Mouse (Mus musculus) gastrocnemius, postnatal 36 days (tissue): ENCODE measurements around the gene Phactr3. TPM values are rescaled to one million over a fixed set of nuclear protein-coding genes. Genes with fewer than 3 reads are reported as not detected.
"Not testable (repeated sequence)": the region's sequence is repeated elsewhere in the genome, so short reads cannot be mapped to it uniquely, and the experiment has no call there.

ENCODE experiments used
- DNase-seq, 2 experiments: peaks; one replicate each; pipeline ENCODE4 v3.0.0; 2022
- intact Hi-C: fragments of 180-260 bp; cut with DNase I; formaldehyde crosslinking; loops from one replicate; pipeline ENCODE4 v1.15.1; 2025
- long read RNA-seq, 2 experiments: library from polyadenylated mRNA; stranded (forward); transcript quantifications; one replicate each; pipeline ENCODE4 v2.0.0; 2021
- total RNA-seq, 2 experiments: library from RNA; stranded (reverse); gene quantifications; 2 replicates each; pipeline ENCODE4 v1.2.3; 2021

Phactr3 gene
- total RNA-seq: not detected
- long read RNA-seq, experiment 1: 0 reads
- long read RNA-seq, experiment 2: 0 reads

- no peak for DNase-seq
- intact Hi-C loops: loop anchor here (5.0 kb wide), 1 partner anchor 597 kb away; no protein-coding TSS in a partner anchor
These were observed at the start of gene Phactr3 for GRCm38 (mm10) chr2:178118801-178119560. Gene Phactr3 (plus strand): TSS chr2:178118975.

- DNase-seq, intact Hi-C loops: not testable (repeated sequence)
These were observed 40.5 kb upstream of the Phactr3 start, which contains the start of gene Zfp931 for GRCm38 (mm10) chr2:178078166-178078717. Gene Zfp931 (minus strand): TSS chr2:178078476.

DNA sequence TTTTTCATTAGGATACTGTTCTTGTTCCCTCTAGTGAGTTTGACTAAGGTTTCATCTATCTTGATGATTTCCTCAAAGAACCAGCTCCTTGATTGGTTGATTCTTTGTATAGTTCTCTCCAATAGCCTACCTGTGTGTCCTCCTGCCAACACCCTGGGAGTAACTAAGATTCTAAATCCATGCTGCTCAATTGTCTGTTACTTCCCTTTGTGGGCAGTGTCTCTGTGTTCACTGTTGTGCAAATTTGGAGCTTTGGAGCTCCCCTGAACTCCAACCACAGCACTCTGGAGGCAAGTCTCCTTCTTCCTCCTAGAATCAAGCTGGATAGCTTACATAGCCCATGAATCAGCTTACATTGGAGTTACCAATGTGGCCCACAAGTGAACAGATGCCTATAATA is 29.2 kb upstream of the Phactr3 start:
- intact Hi-C loops: no loop called here
- no peak for DNase-seq

DNA sequence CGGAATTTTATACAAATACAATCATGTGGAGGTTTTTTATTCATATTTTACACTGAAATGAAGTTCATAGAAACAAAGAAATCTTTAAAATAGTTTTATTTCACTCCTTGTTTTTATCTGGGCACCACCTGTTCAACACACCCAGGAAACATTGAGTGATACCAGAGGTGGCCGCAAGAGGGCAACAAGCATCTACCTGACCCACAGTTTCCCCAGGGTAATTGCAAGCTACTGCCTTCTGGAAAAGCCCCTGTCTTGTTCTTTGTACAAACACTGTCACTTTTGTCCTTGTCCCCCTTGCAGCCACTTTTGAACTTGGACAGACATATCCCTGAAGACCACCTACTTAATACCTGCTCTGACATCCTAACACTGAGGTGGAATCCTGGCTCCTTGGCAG is 20.8 kb upstream of the Phactr3 start:
- no peak for DNase-seq
- intact Hi-C loops: no loop called here

DNA sequence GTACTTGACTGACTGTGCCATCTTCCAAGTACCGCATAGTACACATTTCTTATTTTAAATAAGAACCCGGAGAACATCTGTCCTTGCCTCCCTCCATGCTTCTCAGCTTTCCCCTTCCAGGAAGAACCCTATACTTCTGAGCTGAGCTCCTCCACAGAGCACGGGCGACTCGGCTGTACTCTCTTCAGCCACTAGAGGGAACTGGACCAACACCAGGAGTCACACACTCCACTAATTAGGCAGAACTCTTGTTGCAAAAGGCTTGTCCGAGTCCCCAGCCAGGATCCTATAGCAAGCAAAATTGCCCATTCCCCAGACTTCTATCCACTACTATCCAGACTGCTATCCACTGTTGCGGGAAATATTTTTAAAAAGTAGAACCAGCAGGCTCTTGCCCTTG is 16.8 kb upstream of the Phactr3 start:
- intact Hi-C loops: no loop called here
- DNase-seq: no peak

DNA sequence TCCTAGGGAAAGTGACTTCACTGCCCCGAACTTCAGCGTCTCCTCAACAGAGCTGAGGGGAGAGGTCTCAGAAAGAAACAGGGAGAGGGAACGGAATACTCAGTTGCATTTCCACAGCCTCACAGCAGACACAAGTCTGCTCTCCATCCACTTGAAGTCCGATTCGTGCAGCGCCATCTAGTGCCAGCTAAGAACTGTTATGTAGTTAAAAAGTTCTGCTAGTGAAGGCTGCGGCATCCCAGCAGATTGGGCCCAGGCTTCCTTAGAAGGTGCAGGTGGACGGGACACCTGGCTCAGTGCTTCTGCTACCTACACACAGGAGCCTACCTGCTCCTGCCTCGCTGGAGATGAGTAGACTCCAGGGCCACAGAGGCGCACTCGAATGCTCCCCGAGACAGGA is 829 bp upstream of the Phactr3 start:
- DNase-seq: no peak
- intact Hi-C loops: loop anchor here (5.0 kb wide), 1 partner anchor 596 kb away; no protein-coding TSS in a partner anchor

GRCm38 (mm10) chr2:178119561-178120355 is 983 bp downstream of the Phactr3 start:
- DNase-seq: no peak
- intact Hi-C loops: loop anchor here (5.0 kb wide), 1 partner anchor 597 kb away; no protein-coding TSS in a partner anchor

DNA sequence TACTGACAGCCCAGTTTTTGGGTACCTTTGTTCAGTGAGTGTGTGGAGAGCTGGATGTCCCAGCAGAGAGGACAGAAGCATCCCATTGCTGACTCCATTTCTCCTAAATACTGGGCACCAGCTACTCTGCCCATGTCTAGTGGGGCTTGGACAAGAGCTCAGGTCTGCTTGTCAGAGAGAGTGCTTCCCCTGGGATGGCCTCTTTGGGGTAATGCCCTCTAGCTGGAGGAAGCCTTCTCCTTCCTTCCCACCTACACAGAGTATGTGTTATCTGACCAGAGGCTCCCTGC is 1.5 kb downstream of the Phactr3 start:
- DNase-seq: no peak
- intact Hi-C loops: no loop called here

- intact Hi-C loops: no loop called here
These were observed 2.0 kb downstream of the Phactr3 start for GRCm38 (mm10) chr2:178120651-178121374.

GRCm38 (mm10) chr2:178121375-178121688 is 2.6 kb downstream of the Phactr3 start:
- intact Hi-C loops: no loop called here
- DNase-seq: peak in 1 of 2 experiments; percentile 7

More at GRCm38 (mm10) chr2:178120651-178121374, 2.0 kb downstream of the Phactr3 start:
- no peak for DNase-seq

DNA sequence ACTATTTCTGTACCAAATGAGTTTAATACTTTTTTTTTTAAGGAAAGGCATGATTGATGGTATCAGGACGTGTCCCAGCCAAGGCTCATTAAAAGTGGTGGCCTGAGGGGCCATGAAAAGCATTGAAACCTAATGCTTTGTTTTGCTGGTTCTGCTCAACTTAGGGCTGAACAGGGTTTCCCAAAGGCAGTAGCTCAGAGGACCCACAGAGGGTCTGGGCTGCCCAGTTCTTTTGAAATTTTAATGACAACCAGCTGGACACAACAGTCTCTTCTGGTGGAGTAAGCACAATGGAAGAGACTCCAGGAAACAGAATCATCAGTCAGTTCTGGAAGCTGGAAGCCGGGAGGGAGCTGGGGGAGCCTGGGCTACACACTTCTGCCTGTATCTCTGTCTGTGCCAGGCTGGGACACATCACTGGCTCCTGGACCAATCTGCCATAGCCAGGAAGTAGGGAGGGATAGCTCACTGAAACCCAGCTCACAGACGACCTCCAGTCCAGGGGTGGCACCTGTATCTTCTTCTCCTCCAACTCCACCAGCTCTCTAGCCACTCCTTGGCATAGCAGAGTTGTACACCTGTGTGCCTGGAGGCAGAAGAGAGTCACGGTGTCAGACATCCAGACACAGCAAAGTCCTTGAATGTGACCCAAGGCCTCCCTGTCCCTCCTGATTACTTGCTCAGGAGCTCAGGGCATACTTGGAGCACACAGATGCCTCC is 3.3 kb downstream of the Phactr3 start:
- DNase-seq: peak in 1 of 2 experiments; percentile 3
- intact Hi-C loops: no loop called here

DNA sequence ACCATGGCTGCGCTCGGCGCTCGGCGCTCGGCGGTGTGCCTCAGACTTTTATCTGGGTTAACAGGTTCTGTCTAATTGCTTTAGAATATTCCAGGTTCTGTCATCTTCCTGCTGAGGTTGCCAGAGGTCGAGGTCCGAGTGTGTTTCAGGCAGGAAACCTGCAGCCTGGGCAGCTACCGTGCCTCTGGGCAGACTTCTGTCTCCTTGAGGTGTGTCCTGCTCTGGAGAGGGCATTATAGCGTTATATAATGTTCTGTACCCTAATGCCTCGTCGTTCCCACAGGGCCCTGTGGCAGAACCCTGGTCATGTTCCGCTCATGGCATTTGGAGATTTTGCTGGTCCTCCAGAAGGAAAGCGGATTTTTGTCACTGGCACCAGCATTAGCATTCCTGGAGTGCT is 4.7 kb downstream of the Phactr3 start:
- no peak for DNase-seq
- intact Hi-C loops: no loop called here

- intact Hi-C loops: no loop called here
- no peak for DNase-seq
These were observed 6.7 kb downstream of the Phactr3 start for GRCm38 (mm10) chr2:178125427-178125826.

DNA sequence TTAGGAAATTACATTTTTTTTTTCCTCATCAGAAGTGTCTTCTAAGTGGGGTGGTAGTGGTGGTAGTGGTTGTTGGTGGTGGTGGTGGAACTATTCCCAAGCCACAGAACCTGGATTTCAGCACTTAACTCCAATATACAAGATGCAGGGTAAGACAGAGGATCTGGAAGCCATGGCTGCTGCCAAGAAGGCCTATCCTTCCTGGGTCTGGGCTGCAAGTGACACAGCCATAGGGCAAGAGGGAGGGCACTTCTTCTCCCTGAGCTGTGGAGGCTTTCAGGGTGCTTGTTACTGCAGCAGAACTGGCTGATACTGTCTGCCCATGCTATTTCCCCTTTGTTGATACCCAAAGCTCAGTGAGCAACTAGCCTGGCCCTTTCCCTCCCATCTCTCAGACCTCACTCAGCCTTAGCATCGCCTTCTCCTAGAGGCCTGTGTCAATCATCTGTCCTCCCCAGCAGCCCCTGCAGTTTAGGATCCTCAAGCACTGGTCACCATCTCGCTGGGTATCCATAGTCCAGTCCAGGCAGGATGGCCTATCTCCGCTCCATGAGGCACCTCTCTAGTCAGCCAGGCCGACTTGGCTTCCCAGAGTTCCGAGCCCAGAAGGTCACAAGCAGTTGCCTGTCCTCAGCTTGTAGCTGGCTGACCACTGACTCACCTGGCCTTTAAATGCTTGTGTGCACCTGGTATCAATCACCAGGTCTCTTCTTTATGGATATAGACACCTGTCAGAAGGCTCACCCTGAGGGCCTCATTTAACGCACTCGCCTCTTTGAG is 7.5 kb downstream of the Phactr3 start:
- no peak for DNase-seq
- intact Hi-C loops: no loop called here

DNA sequence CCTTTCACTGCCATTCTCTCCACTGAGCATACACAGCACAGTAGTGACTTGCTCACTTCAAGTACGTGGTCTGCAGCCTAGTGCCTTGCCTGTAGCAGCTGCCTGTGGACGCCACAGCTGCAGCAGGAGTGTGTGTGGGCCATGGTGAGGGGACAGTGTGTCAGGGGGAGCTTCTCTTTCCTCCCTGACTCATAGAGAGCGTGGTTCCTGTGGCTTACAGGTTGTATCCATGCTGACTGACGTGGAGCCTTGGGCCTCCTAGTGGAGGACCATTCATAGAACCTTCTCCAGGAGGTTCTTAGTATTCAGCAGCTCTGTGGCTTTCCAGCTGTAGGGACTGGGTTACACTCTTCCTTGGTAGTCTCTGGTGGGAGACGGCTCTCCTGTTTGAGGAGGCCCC is 9.8 kb downstream of the Phactr3 start:
- intact Hi-C loops: no loop called here
- no peak for DNase-seq

GRCm38 (mm10) chr2:178129161-178129560 is 10.4 kb downstream of the Phactr3 start:
- no peak for DNase-seq
- intact Hi-C loops: no loop called here

DNA sequence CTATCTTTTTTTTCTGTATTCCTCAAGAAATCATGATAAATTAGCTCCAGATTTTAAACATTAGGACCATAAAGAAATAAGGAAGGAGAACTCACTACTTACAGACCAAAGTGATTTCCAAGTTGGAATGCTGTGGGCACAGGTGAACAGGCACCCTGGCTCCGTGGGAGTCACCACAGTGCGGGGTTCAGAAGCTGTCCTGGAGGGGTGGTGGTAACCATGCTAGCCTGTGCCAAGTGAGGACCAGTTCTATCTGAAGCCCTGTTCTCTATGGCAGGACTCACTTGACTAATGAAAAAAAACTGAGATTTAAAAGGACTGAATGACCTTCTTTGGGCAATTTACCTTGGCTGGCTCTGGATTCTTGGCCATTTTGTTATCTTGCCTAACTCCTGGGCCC is 10.9 kb downstream of the Phactr3 start:
- no peak for DNase-seq
- intact Hi-C loops: loop anchor here (5.0 kb wide), 1 partner anchor 1178 kb away; no protein-coding TSS in a partner anchor

DNA sequence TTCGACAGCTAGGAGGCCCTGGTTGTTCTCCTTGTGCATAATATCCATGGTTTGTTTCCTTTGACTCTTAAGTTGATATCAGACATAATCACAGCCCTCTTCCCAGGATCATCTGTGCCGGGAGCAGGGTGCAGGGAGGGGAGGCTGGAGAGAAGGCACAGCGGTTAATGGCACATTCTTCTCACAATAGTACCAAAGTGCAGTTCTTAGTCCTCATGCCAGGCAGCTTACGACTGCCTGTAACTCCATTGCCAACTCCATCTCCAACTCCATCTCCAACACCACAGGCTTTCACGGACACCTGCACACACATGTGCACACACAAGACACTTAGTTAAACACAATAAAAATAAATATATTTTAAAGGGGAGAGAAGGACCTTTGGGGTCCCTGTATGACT is 11.8 kb downstream of the Phactr3 start:
- DNase-seq: peak in 1 of 2 experiments; percentile 4
- intact Hi-C loops: loop anchor here (5.0 kb wide), 1 partner anchor 1177 kb away; no protein-coding TSS in a partner anchor

DNA sequence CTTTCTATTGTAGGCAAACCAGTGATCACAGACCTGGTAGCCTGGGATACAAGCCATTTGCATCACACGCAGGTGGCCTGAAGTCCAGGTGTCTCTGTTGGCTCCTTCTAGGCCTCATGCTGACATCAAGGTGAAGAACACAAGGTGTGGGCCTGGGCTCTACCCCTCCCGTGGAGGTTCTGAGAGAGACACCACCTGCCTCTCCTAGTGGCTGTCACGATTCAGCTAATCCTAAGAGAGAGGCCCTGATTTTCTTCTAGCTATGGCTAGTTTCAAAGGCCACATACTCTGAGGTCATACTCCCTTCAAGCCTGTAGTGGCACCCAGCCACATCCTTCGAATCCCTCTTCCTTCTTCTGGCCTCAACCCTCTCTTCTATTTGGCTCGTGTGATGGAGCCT is 12.2 kb downstream of the Phactr3 start:
- DNase-seq: peak in 1 of 2 experiments; percentile 1
- intact Hi-C loops: loop anchor here (5.0 kb wide), 1 partner anchor 1176 kb away; no protein-coding TSS in a partner anchor
